Mouse (Mus musculus): ENCODE data around the gene Thbs3. TPM values are rescaled to one million over a fixed set of nuclear protein-coding genes. Genes with fewer than 3 reads are reported as not detected.

Gene Thbs3
- polyA plus RNA-seq, 1 experiment from 2014 or later: 51.5 TPM

GRCm38 (mm10) chr3:89183058-89183958 lies 31.7 kb upstream of the Thbs3 start, which contains the start of gene Fam189b:
TSS of gene Fam189b (plus strand) at chr3:89183143.
- Histone ChIP-seq H3K36me3 (peaks cover 35% of the 10 kb centered on the region), H3K9me3 (no peaks in the 10 kb centered on the region), H3K4me3 (peak within 1 kb of the TSS; percentile 53), H3K27ac (replicated peaks) (peak within 1 kb of the TSS; percentile 91), H3K4me2 (peak within 1 kb of the TSS; percentile 87), H3K27me3 (no peaks in the 10 kb centered on the region), H3K9ac (peak within 1 kb of the TSS; percentile 82), H3K4me1 (replicated peaks) (peaks cover 35% of the 10 kb centered on the region)
- WGBS: 6% methylated on average over 39 of the region's 39 CpGs
- ATAC-seq (ENCODE audit: low FRiP score, low read depth): peak; percentile 93

- H3K27me3 ChIP-seq: no peaks in the 10 kb centered on the region
- peak overlapping the region; percentile 53 for H3K4me3 ChIP-seq
- peak overlapping the region; percentile 87 for H3K4me2 ChIP-seq
- 59% methylated on average over 6 of the region's 6 CpGs for WGBS
- peak overlapping the region; percentile 82 for H3K9ac ChIP-seq
- peak; percentile 6; the same call in 1 of the 2 replicates for ATAC-seq (ENCODE audit: low FRiP score, low read depth)
- peaks cover 39% of the 10 kb centered on the region for H3K36me3 ChIP-seq
- H3K4me1 ChIP-seq (replicated peaks): peaks cover 29% of the 10 kb centered on the region
- H3K27ac ChIP-seq (replicated peaks): peak overlapping the region; percentile 91
- H3K9me3 ChIP-seq: no peaks in the 10 kb centered on the region
Observed at GRCm38 (mm10) chr3:89183959-89184315, 31.0 kb upstream of the Thbs3 start.

- H3K27me3 ChIP-seq: no peaks in the 10 kb centered on the region
- H3K36me3 ChIP-seq: peaks cover 9% of the 10 kb centered on the region
- no peak overlapping the region for H3K4me2 ChIP-seq
- H3K9ac ChIP-seq: no peak overlapping the region
- WGBS: 36% methylated on average over 23 of the region's 23 CpGs
- no peak overlapping the region for H3K27ac ChIP-seq (replicated peaks)
- no peaks in the 10 kb centered on the region for H3K9me3 ChIP-seq
- no peak for ATAC-seq (ENCODE audit: low FRiP score, low read depth)
- no peak overlapping the region for H3K4me3 ChIP-seq
- H3K4me1 ChIP-seq (replicated peaks): peaks cover 25% of the 10 kb centered on the region
Observed at GRCm38 (mm10) chr3:89187197-89187596, 27.8 kb upstream of the Thbs3 start.

GRCm38 (mm10) chr3:89187690-89188477 lies 27.1 kb upstream of the Thbs3 start:
- Histone ChIP-seq H3K9me3 (no peaks in the 10 kb centered on the region), H3K36me3 (peaks cover 9% of the 10 kb centered on the region), H3K4me2 (no peak overlapping the region), H3K4me3 (no peak overlapping the region), H3K27ac (replicated peaks) (no peak overlapping the region), H3K27me3 (no peaks in the 10 kb centered on the region), H3K4me1 (replicated peaks) (peaks cover 22% of the 10 kb centered on the region), H3K9ac (no peak overlapping the region)
- ATAC-seq (ENCODE audit: low FRiP score, low read depth): no peak
- WGBS: 63% methylated on average over 18 of the region's 18 CpGs

- H3K27me3 ChIP-seq: no peaks in the 10 kb centered on the region
- no peak overlapping the region for H3K4me2 ChIP-seq
- WGBS: 62% methylated on average over 12 of the region's 12 CpGs
- no peak for ATAC-seq (ENCODE audit: low FRiP score, low read depth)
- H3K9ac ChIP-seq: no peak overlapping the region
- no peak overlapping the region for H3K4me3 ChIP-seq
- H3K4me1 ChIP-seq (replicated peaks): peaks cover 19% of the 10 kb centered on the region
- H3K9me3 ChIP-seq: no peaks in the 10 kb centered on the region
- H3K36me3 ChIP-seq: peaks cover 9% of the 10 kb centered on the region
- no peak overlapping the region for H3K27ac ChIP-seq (replicated peaks)
Observed at GRCm38 (mm10) chr3:89188478-89188875, 26.5 kb upstream of the Thbs3 start.

- Histone ChIP-seq H3K36me3 (peaks cover 9% of the 10 kb centered on the region), H3K9ac (no peak overlapping the region), H3K4me2 (no peak overlapping the region), H3K4me3 (no peak overlapping the region), H3K27me3 (no peaks in the 10 kb centered on the region), H3K9me3 (no peaks in the 10 kb centered on the region), H3K27ac (replicated peaks) (no peak overlapping the region), H3K4me1 (replicated peaks) (no peaks in the 10 kb centered on the region)
- WGBS: 90% methylated on average over 8 of the region's 8 CpGs
- ATAC-seq (ENCODE audit: low FRiP score, low read depth): no peak
Observed at GRCm38 (mm10) chr3:89190436-89190835, 24.5 kb upstream of the Thbs3 start.

GRCm38 (mm10) chr3:89193351-89193750 lies 21.6 kb upstream of the Thbs3 start:
- no peak overlapping the region for H3K9ac ChIP-seq
- WGBS: 65% methylated on average over 1 of the region's 1 CpGs
- H3K4me1 ChIP-seq (replicated peaks): peaks cover 8% of the 10 kb centered on the region
- H3K27me3 ChIP-seq: no peaks in the 10 kb centered on the region
- no peak overlapping the region for H3K27ac ChIP-seq (replicated peaks)
- no peaks in the 10 kb centered on the region for H3K9me3 ChIP-seq
- no peak overlapping the region for H3K4me3 ChIP-seq
- H3K36me3 ChIP-seq: peaks cover 3% of the 10 kb centered on the region
- H3K4me2 ChIP-seq: no peak overlapping the region
- ATAC-seq (ENCODE audit: low FRiP score, low read depth): no peak

- WGBS: 88% methylated on average over 2 of the region's 2 CpGs
- no peak overlapping the region for H3K4me2 ChIP-seq
- H3K27ac ChIP-seq (replicated peaks): no peak overlapping the region
- no peaks in the 10 kb centered on the region for H3K27me3 ChIP-seq
- no peak for ATAC-seq (ENCODE audit: low FRiP score, low read depth)
- H3K36me3 ChIP-seq: no peaks in the 10 kb centered on the region; the same call in 1 of the 2 replicates
- H3K4me3 ChIP-seq: no peak overlapping the region
- H3K4me1 ChIP-seq (replicated peaks): peaks cover 8% of the 10 kb centered on the region
- no peaks in the 10 kb centered on the region for H3K9me3 ChIP-seq
- H3K9ac ChIP-seq: no peak overlapping the region
Observed at GRCm38 (mm10) chr3:89193853-89194252, 21.1 kb upstream of the Thbs3 start.

GRCm38 (mm10) chr3:89195979-89196877 lies 18.8 kb upstream of the Thbs3 start:
- WGBS: 8% methylated on average over 33 of the region's 33 CpGs
- H3K27me3 ChIP-seq: no peaks in the 10 kb centered on the region
- no peaks in the 10 kb centered on the region for H3K9me3 ChIP-seq

GRCm38 (mm10) chr3:89199839-89200238 lies 15.1 kb upstream of the Thbs3 start:
- Histone ChIP-seq H3K9ac (no peak overlapping the region), H3K4me3 (no peak overlapping the region), H3K36me3 (peaks cover 3% of the 10 kb centered on the region; the same call in 1 of the 2 replicates), H3K9me3 (no peaks in the 10 kb centered on the region), H3K27ac (replicated peaks) (no peak overlapping the region), H3K4me2 (no peak overlapping the region), H3K4me1 (replicated peaks) (peaks cover 13% of the 10 kb centered on the region), H3K27me3 (no peaks in the 10 kb centered on the region)
- WGBS: 82% methylated on average over 3 of the region's 3 CpGs
- no peak for ATAC-seq (ENCODE audit: low FRiP score, low read depth)

More at GRCm38 (mm10) chr3:89195979-89196877, 18.8 kb upstream of the Thbs3 start:
- Histone ChIP-seq H3K4me1 (replicated peaks) (peaks cover 8% of the 10 kb centered on the region), H3K9ac (peak overlapping the region; percentile 41), H3K4me2 (peak overlapping the region; percentile 60), H3K4me3 (peak overlapping the region; percentile 34), H3K27ac (replicated peaks) (peak overlapping the region; percentile 69), H3K36me3 (no peaks in the 10 kb centered on the region)
- ATAC-seq (ENCODE audit: low FRiP score, low read depth): peak; percentile 95

All from hindbrain, embryonic 15.5 days (tissue).